Mouse (Mus musculus) olfactory bulb, adult 2 months (tissue): ENCODE data around the gene Thrsp. TPM values are rescaled to one million over a fixed set of nuclear protein-coding genes. Genes with fewer than 3 reads are reported as not detected.

Experiments
- H3K27ac ChIP-seq: fragments of 200-500 bp; 2 replicates; pipeline ENCODE4 v1.5.1; 2012; ENCODE audit warnings: low read depth, low read length; ENCODE audit not compliant: insufficient read depth
- H3K4me1 ChIP-seq: fragments of 200-500 bp; 2 replicates; pipeline ENCODE4 v1.6.1; 2012; ENCODE audit warnings: low read length; ENCODE audit not compliant: control insufficient read depth, insufficient read depth
- H3K4me3 ChIP-seq: fragments of 200-500 bp; 2 replicates; pipeline ENCODE4 v1.5.1; 2012; ENCODE audit warnings: mild to moderate bottlenecking, low read depth, low read length, moderate library complexity; ENCODE audit not compliant: insufficient read depth
- CTCF ChIP-seq: fragments of 200-500 bp; IDR thresholded peaks from 2 replicates; pipeline ENCODE4 v1.5.1; 2012; ENCODE audit warnings: low read depth, mild to moderate bottlenecking, low read length, moderate library complexity; ENCODE audit not compliant: insufficient read depth
- POLR2A ChIP-seq: fragments of 200-500 bp; IDR thresholded peaks from 2 replicates; pipeline ENCODE4 v1.6.1; 2012; ENCODE audit warnings: mild to moderate bottlenecking, low read depth, low read length, moderate library complexity; ENCODE audit not compliant: insufficient read depth
- WGBS: fragments of 180-500 bp; shearing (Covaris S2); methylation state at CpG from one replicate; pipeline ENCODE4 v1.1.7; 2018; 5-methylcytosine and 5-hydroxymethylcytosine counted together
- polyA plus RNA-seq: library from polyadenylated mRNA; stranded (reverse); fragments of >200 nt; gene quantifications from 2 replicates; pipeline ENCODE4 v1.2.4, GENCODE M21; 2012; ENCODE audit warnings: low replicate concordance; ENCODE audit not compliant: missing spikeins, insufficient read depth, insufficient read length

The Thrsp gene
- polyA plus RNA-seq, 1 experiment: not detected

DNA sequence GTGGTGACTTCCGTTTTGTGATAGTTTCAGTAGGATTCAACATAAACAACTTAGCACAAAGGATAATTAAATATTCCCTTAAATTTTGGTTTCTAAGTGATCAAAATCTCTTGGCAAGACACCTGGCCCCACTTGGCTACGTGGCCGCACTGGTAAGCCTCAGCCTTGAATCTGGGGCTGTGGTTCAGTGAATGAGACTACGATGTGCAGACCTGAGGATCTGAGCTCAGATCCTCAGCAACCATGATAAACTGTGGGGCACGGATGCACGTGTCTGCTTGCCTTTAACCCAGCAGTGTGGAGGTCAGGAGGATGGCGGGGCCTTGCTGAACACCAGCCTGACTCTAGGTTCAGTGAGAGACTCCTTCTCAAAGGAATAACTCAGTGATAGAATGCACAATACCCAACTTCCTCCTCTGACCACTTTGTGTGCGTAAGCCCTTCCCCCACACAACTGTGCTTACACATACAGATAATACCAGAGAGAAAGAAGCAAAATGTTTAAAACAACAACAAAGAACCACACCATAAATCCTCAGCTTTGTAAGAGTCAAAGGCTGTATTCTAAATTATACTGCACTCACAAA lies 29.9 kb downstream of the Thrsp start:
- H3K27ac ChIP-seq: no peak overlapping the region
- 0 out of 2 replicates have a peak, but pooled peaks cover 2% of the 10 kb centered on the region for H3K4me1 ChIP-seq
- TF ChIP-seq POLR2A (no peak), CTCF (no peak)
- WGBS: 76% methylated on average over 8 of the region's 8 CpGs
- H3K4me3 ChIP-seq: no peak overlapping the region

DNA sequence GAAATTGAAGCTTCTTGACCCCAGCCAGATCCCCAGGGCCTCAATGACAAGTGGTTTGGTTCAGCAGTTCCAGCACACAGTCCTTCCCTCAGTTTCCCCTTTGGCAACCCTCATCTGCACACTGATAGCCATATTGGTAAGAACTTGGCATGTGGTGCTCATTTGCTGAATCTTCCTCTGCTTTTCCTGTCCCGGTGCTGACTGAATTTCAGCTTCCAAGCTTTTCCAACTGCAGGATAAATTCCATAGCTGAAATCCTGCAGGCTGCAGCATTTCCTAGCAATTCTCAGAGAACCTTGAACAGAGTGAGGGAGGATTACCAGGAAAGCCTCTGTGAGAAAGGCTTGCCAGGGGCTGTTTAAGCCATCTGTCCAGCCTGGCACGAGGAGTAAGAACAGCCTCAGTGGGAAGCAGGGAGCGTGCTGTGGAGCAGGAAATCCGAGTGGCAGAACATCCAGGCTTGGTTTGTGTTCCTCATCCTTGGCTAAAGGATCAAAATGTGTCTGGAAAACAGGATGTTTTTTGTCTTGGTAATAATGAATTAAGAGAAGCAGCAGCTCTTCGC lies 30.6 kb downstream of the Thrsp start:
- Histone ChIP-seq H3K27ac (0 out of 2 replicates have a peak overlapping the region, but pooled peaks have one; percentile 36), H3K4me3 (no peak overlapping the region), H3K4me1 (0 out of 2 replicates have a peak, but pooled peaks cover 2% of the 10 kb centered on the region)
- TF ChIP-seq CTCF (no peak), POLR2A (no peak)
- WGBS: 47% methylated on average over 5 of the region's 5 CpGs

DNA sequence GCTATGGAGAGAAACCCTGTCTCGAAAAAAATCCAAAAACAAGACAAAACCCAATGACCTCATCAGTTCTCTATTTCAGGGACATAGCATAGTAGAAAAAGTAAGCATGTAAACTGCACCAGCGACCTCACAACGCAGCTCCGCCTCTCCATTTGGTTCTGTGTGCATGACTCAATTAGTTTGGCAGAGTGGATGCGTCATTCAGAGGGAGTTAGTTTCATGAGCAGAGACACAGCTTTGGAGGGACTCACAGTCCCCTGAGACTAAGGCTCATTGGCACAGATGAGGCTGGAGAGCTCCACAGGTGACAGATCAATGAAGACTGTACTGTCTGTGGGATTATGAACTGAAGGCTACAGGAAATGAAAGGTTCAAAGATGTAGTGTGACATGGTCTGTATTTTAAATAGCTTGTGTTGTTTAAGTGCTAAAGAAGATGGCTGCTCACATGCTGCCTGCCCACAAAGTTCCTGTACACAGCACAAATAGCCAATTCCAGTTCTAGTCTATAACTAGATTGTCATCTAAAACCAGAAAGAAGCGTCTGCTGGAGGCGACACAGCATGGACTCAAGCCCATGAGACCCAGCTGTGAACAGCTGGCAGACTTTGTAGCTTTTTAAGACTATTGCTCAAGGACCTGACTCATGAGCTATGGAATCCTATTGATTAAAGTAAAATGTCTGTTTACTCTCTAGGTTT lies 31.3 kb downstream of the Thrsp start:
- TF ChIP-seq POLR2A (no peak), CTCF (no peak)
- WGBS: 65% methylated on average over 7 of the region's 7 CpGs
- no peak overlapping the region for H3K4me3 ChIP-seq
- no peak overlapping the region for H3K27ac ChIP-seq
- H3K4me1 ChIP-seq: 0 out of 2 replicates have a peak, but pooled peaks cover 2% of the 10 kb centered on the region

DNA sequence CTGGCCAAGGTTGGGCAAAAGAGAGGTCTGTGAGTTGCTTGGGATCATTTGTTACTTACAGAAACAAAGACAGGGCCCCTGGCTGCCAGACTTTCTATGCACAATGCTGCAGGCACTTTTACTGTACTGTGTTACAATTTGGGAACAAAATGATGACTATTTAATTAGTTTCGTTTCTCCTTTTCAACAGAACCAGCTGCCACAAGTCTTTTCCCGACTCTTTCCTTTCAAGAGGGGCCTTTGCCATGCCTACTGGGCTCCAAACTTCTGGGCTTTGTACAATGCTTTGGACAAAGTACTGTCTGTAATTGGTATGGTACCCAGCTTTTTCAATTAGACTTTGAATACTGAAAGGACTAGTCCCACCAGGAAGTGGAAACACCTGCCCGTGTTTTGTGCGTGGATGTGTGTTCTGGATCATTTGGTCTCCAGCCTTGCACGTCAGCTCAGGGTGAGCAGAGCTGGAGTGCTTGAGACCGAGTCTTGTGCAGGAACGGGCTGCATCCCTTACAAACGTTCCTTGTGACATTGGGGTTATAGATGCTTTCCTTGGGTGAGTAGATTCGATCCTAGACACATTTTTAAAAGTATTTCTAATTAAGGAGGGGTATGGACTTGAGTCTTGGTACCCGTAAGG lies 33.9 kb downstream of the Thrsp start:
- Histone ChIP-seq H3K4me3 (no peak overlapping the region), H3K27ac (no peak overlapping the region), H3K4me1 (0 out of 2 replicates have a peak, but pooled peaks cover 2% of the 10 kb centered on the region)
- WGBS: 52% methylated on average over 10 of the region's 10 CpGs
- TF ChIP-seq POLR2A (no peak), CTCF (no peak)

DNA sequence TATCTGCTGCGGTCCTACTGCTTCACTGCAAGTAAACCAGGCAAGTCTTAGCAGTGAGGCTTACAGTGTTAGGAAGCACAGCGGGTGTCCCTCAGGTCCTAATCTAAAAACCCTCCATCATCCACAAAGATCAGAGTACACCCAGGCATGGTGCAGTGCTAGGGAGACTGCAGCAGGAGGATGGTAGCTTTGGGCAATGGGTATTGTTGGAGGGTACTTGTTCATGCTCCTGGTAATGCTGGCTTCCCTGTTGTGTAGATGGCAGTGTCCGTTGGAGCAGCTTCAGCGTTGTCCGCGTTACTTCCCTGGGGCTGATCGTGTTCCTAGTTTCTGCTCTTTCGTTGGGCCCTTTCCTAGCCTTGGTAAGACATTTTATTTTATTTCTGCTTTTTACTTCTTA lies 34.9 kb downstream of the Thrsp start:
- H3K4me3 ChIP-seq: no peak overlapping the region
- no peak for TF ChIP-seq POLR2A
- no peak for TF ChIP-seq CTCF
- 90% methylated on average over 8 of the region's 8 CpGs for WGBS
- 0 out of 2 replicates have a peak, but pooled peaks cover 1% of the 10 kb centered on the region for H3K4me1 ChIP-seq
- no peak overlapping the region for H3K27ac ChIP-seq

DNA sequence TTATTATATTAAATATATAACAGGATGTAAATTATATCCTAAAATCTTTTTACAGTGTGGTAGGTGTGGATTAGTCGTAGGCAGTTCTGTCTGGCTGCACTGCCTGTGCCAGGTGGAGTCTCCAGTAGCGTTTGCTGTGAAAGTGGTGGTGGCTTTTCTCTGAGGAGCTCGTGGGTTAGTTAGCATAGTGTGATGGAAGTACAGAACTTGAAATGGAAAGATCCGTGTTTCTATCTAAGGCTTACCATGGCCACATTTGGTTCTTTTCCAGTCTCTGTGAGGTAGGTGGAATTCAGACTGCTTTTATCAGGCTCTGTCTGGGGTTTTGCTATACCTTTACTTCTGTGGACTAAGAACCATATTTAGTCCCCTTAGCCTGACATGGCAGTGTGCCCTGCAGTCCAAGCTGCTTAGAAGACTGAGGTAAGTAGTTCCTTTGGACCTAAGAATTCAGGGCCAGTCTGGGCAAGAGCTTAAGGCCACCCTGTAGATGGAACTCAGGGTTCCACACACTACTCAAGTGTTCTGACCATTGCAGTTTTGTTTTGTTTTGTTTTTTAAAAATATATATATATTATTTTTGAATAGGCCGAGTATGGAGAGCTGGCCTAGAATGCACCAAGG lies 36.9 kb downstream of the Thrsp start:
- 94% methylated on average over 5 of the region's 5 CpGs for WGBS
- Histone ChIP-seq H3K4me3 (no peak overlapping the region), H3K27ac (no peak overlapping the region), H3K4me1 (no peaks in the 10 kb centered on the region)
- TF ChIP-seq POLR2A (no peak), CTCF (no peak)

GRCm38 (mm10) chr7:97379304-97379703 lies 38.2 kb downstream of the Thrsp start:
- no peak overlapping the region for H3K4me3 ChIP-seq
- no peak for TF ChIP-seq POLR2A
- TF ChIP-seq CTCF: no peak
- H3K4me1 ChIP-seq: no peaks in the 10 kb centered on the region
- no peak overlapping the region for H3K27ac ChIP-seq
- 94% methylated on average over 5 of the region's 5 CpGs for WGBS

DNA sequence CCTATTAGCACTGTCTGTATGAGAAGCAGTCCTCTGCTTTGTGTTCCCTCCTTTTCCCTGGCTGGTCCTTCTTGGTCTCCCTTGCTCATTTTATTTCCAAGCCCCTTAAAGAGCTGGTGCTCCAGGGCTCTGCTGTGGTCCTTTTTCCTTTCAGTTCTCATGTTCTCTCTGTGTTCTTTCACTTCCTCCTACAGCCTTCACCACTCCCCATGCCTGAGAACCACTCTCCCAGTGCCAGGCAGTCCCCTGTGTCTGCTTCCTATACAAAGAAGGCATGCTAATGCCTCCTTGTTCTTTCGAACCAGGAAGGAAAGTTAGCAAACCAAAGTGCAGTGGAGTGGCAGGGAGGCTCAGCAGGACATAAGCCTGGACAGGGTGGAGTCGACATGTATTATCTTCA lies 41.6 kb downstream of the Thrsp start:
- no peaks in the 10 kb centered on the region; the same call in 1 of the 2 replicates for H3K4me1 ChIP-seq
- no peak for TF ChIP-seq CTCF
- TF ChIP-seq POLR2A: no peak
- WGBS: 68% methylated on average over 2 of the region's 2 CpGs
- no peak overlapping the region for H3K27ac ChIP-seq
- H3K4me3 ChIP-seq: no peak overlapping the region
